Mouse (Mus musculus): ENCODE measurements around the gene Ahcy. TPM values are rescaled to one million over a fixed set of nuclear protein-coding genes. Genes with fewer than 3 reads are reported as not detected.
"Not testable (repeated sequence)": the region's sequence is repeated elsewhere in the genome, so short reads cannot be mapped to it uniquely, and the experiment has no call there.

Ahcy gene
- polyA plus RNA-seq, 1 experiment from 2014 or later, result 63.1 TPM

DNA sequence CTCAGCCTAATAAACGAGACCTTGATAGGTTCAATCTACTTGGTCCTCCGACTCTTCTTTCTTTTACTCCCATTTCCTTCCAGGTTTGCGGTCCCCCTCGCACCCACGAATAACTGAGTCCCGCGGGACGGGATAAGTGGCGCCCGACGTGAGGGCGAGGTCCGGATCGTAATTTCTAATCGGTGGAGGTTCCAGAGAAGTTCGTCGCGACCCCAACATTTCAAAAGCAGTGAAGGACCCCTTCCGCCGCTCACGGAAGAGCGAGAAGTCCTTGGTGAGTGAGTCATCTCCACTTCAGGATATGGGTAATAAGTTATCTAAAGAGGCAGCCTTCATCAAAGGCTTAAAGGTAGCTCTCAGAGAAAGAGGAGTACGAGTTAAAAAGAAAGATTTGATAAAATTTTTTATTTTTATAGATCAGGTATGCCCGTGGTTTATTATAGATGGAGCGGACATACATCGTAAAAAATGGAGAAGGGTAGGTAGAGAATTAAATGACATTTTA lies 56.0 kb downstream of the Ahcy start, which contains the start of gene Gm14226:
Gene Gm14226 (plus strand): TSS at position 16 of the 505 bp plus-strand sequence.
- Histone ChIP-seq H3K4me3 (replicated peaks) (peak within 1 kb of the TSS; percentile 57), H3K27ac (peak within 1 kb of the TSS; percentile 67)
- WGBS (ENCODE audit: insufficient replicate concordance), result under 1% methylated on average over 24 of the region's 26 CpGs

GRCm38 (mm10) chr2:155016751-155017150 lies 57.5 kb downstream of the Ahcy start:
- not testable (repeated sequence) for H3K9ac ChIP-seq; DNase-seq; H3K27ac ChIP-seq; H3K4me2 ChIP-seq; H3K9me3 ChIP-seq (replicated peaks); H3K4me3 ChIP-seq (replicated peaks); ATAC-seq (ENCODE audit: low read depth); H3K36me3 ChIP-seq
- peaks cover 13% of the 10 kb centered on the region for H3K4me1 ChIP-seq (replicated peaks)
- WGBS (ENCODE audit: insufficient replicate concordance), result 29% methylated on average over 7 of the region's 9 CpGs
- peaks cover 32% of the 10 kb centered on the region for H3K27me3 ChIP-seq

More for the DNA sequence above, 56.0 kb downstream of the Ahcy start, which contains the start of gene Gm14226:
- H3K27me3 ChIP-seq, result peaks cover 28% of the 10 kb centered on the region
- peaks cover 13% of the 10 kb centered on the region for H3K4me1 ChIP-seq (replicated peaks)
- peak within 1 kb of the TSS; percentile 83 for H3K4me2 ChIP-seq
- DNase-seq; H3K9me3 ChIP-seq (replicated peaks); H3K36me3 ChIP-seq; ATAC-seq (ENCODE audit: low read depth): not testable (repeated sequence)
- peak within 1 kb of the TSS; percentile 57 for H3K9ac ChIP-seq

DNA sequence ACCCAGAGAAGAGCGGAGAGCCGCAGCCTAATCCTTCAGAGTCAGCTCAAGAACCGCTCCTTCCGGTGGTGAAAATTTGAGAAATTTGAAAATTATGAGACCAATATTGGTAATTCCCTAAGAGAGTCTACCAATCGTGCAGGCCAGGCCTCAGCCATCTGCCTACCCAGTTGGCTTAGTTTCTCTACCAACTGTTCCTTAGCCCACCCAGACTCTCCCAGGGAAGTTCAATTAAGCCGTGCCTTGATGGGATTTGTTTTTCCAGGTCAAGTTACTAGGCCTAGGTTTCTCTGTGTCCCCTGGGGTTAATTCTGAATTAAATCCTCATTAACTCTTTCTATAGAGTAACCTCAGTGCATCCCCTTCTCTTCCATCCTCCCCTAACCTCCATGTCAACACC lies 61.3 kb downstream of the Ahcy start:
- 83% methylated on average over 6 of the region's 6 CpGs for WGBS (ENCODE audit: insufficient replicate concordance)
- ATAC-seq (ENCODE audit: low read depth) (no peak), DNase-seq (no peak)
- H3K4me2 ChIP-seq, result no peak overlapping the region
- H3K4me1 ChIP-seq (replicated peaks), result no peaks in the 10 kb centered on the region
- H3K36me3 ChIP-seq, result no peaks in the 10 kb centered on the region
- H3K9ac ChIP-seq, result no peak overlapping the region
- no peaks in the 10 kb centered on the region for H3K9me3 ChIP-seq (replicated peaks)
- no peak overlapping the region for H3K27ac ChIP-seq
- H3K27me3 ChIP-seq, result peaks cover 9% of the 10 kb centered on the region
- no peak overlapping the region for H3K4me3 ChIP-seq (replicated peaks)

- 11% methylated on average over 3 of the region's 3 CpGs for WGBS (ENCODE audit: insufficient replicate concordance)
- no peak overlapping the region for H3K4me3 ChIP-seq (replicated peaks)
- 0 out of 2 replicates have a peak, but pooled peaks cover 4% of the 10 kb centered on the region for H3K9me3 ChIP-seq (replicated peaks)
- H3K36me3 ChIP-seq, result no peaks in the 10 kb centered on the region
- H3K4me2 ChIP-seq, result no peak overlapping the region
- H3K27me3 ChIP-seq, result peaks cover 9% of the 10 kb centered on the region
- H3K4me1 ChIP-seq (replicated peaks), result no peaks in the 10 kb centered on the region
- DNase-seq (peak; percentile 30), ATAC-seq (ENCODE audit: low read depth) (no peak)
- no peak overlapping the region for H3K27ac ChIP-seq
- H3K9ac ChIP-seq, result no peak overlapping the region
Measured at GRCm38 (mm10) chr2:155011086-155011656, 63.1 kb downstream of the Ahcy start.

Other genes with a start within 250 kb of the Ahcy start
- gene Eif2s2, start 181.6 kb downstream of the Ahcy start, polyA plus RNA-seq (2015; fragmentation: Nextera tagmentation; extraction: Ambion mirVana), result 106 and 130 TPM in 2 replicates
- 0.41 and 0.68 TPM in 2 replicates for gene Gm14226, start 56.2 kb downstream of the Ahcy start, polyA plus RNA-seq (2015; fragmentation: Nextera tagmentation; extraction: Ambion mirVana)
- gene Itch, start 59.0 kb upstream of the Ahcy start, polyA plus RNA-seq (2015; fragmentation: Nextera tagmentation; extraction: Ambion mirVana), result 14.6 and 18.9 TPM in 2 replicates
- 147 and 150 TPM in 2 replicates for gene Dynlrb1, start 162.0 kb upstream of the Ahcy start, polyA plus RNA-seq (2015; fragmentation: Nextera tagmentation; extraction: Ambion mirVana)
- gene Map1lc3a, start 201.8 kb upstream of the Ahcy start, polyA plus RNA-seq (2015; fragmentation: Nextera tagmentation; extraction: Ambion mirVana), result 18.7 and 23.4 TPM in 2 replicates

Measured in liver, embryonic 13.5 days (tissue).